Mouse (Mus musculus) skeletal muscle tissue, postnatal 0 days (tissue): Measurements from ENCODE around the gene Wdr81. TPM values are rescaled to one million over a fixed set of nuclear protein-coding genes. Genes with fewer than 3 reads are reported as not detected.

Experiments used
- microRNA counts: library from miRNA; unstranded; fragments of <30 nt; microRNA quantifications from one replicate; lab custom pipeline; 2015
- microRNA-seq, 2 experiments: library from miRNA; unstranded; fragments of <30 nt; microRNA quantifications; one replicate each; pipeline ENCODE4; 2016
- polyA plus RNA-seq: library from polyadenylated mRNA; unstranded; fragments of >200 nt; fragmentation: Nextera tagmentation; extraction: Ambion mirVana; gene quantifications from 2 replicates; pipeline ENCODE4 v1.2.1, GENCODE M21; 2015

Gene Wdr81
- polyA plus RNA-seq: 2.7 TPM in 2 replicates

GRCm38 (mm10) chr11:75453991-75454930 lies at the start of gene Wdr81:
Gene Wdr81, minus strand, starts transcription at chr11:75454717.

DNA sequence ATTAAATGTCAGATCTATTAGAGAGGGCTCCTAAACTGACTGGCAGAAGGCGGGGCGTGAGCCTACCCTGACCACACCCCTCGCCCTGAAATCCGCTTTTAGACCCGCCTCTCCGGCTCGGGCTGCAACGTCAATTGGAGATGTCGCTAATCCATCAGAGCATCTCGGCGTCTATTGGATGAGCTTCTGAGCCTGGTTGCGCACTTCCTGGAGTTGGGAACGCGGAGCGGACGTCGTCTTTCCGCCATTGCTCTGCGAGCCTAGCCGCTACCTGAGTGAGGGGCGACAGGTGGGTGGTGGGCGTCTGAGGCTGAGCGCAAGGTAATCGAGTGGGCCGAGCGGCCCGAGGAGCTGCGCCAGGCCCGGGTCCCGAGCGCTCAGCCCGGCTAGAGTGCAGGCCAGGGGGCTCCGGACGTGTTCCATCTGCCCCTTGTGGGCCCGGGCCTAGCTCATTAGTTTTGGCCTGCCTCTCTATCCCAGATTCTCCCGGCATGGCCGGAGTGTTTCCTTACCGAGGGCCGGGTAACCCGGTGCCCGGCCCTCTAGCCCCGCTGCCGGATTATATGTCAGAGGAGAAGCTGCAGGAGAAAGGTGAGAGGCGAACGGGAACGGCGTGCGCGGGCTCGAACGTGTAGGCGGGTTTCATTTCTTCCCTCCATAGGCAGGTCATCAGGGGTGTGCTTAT lies 32.2 kb upstream of the Wdr81 start, which contains the start of gene Prpf8:
TSS of gene Prpf8 (plus strand) at position 216 of the 685 bp plus-strand sequence.

GRCm38 (mm10) chr11:75460844-75461742 lies 6.6 kb upstream of the Wdr81 start, which contains the start of gene Tlcd2:
Gene Tlcd2, plus strand, starts transcription at chr11:75461715.

DNA sequence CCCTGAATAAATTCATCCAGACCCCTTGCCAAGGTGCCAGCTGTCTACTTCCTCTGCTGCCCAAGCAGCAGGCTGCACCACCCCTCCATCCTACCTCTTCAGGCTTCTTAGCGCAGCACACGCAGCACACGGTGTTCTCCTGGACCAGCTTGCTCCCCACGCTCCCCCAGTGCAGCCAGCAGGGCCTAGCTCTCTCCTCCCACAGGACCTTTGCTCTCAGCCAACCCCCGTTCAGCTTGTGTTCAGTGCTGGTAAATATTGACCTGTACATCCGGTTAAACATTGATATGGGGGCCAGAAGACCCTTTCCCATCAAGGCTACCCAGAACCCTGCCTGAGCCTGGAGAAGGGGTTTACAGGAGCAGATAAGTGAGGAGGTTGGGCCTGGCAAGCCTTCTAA lies 15.2 kb downstream of the Wdr81 start, which contains the start of gene Serpinf2:
TSS of gene Serpinf2 (minus strand) at position 229 of the 400 bp plus-strand sequence.

GRCm38 (mm10) chr11:75422013-75422792 lies 32.3 kb downstream of the Wdr81 start, which contains the start of gene Serpinf1:
Gene Serpinf1, minus strand, starts transcription at chr11:75422701.

MicroRNA genes within 50 kb of the gene (microRNA counts, 519-probe panel; counts per million panel counts)
- 6,766 counts per million, percentile 95 among the panel's probes with 10 or more counts for microRNA mmu-miR-22 (lab: Ali Mortazavi, UCI)

Small RNAs within 50 kb of the gene (microRNA-seq; reads per million reads assigned to microRNA genes)
- gene Mir22: 16,232 to 16,668 reads per million in 2 experiments

Other genes starting within 250 kb of the Wdr81 start
- gene Rpa1, start 106.4 kb downstream of the Wdr81 start, polyA plus RNA-seq: 36.4 and 38.5 TPM in 2 replicates
- gene Smyd4, start 106.3 kb downstream of the Wdr81 start, polyA plus RNA-seq: 9.9 and 12.0 TPM in 2 replicates
- 174 and 240 TPM in 2 replicates for gene Serpinf1, start 32.0 kb downstream of the Wdr81 start, polyA plus RNA-seq
- 0.23 and 0.29 TPM in 2 replicates for gene Serpinf2, start 15.1 kb downstream of the Wdr81 start, polyA plus RNA-seq
- gene Tlcd2, start 7.0 kb upstream of the Wdr81 start, polyA plus RNA-seq: 14.1 TPM in 2 replicates
- gene Prpf8, start 32.1 kb upstream of the Wdr81 start, polyA plus RNA-seq: 15.5 and 16.9 TPM in 2 replicates
- 10.7 and 12.4 TPM in 2 replicates for gene Rilp, start 55.4 kb upstream of the Wdr81 start, polyA plus RNA-seq
- 5.8 and 6.0 TPM in 2 replicates for gene Scarf1, start 58.8 kb upstream of the Wdr81 start, polyA plus RNA-seq
- gene Slc43a2, start 77.0 kb upstream of the Wdr81 start, polyA plus RNA-seq: 7.1 and 7.8 TPM in 2 replicates
- 57.1 and 65.3 TPM in 2 replicates for gene Pitpna, start 133.4 kb upstream of the Wdr81 start, polyA plus RNA-seq
- gene Inpp5k, start 176.3 kb upstream of the Wdr81 start, polyA plus RNA-seq: 31.7 and 38.0 TPM in 2 replicates
- gene Myo1c, start 195.8 kb upstream of the Wdr81 start, polyA plus RNA-seq: 34.2 and 40.5 TPM in 2 replicates
- 54.1 and 58.5 TPM in 2 replicates for gene Crk, start 224.5 kb upstream of the Wdr81 start, polyA plus RNA-seq